Mouse (Mus musculus): ENCODE data around the gene Olfr371. TPM values are rescaled to one million over a fixed set of nuclear protein-coding genes. Genes with fewer than 3 reads are reported as not detected.

The Olfr371 gene
- not detected in 2 replicates for polyA plus RNA-seq (2012; rRNA removed)

DNA sequence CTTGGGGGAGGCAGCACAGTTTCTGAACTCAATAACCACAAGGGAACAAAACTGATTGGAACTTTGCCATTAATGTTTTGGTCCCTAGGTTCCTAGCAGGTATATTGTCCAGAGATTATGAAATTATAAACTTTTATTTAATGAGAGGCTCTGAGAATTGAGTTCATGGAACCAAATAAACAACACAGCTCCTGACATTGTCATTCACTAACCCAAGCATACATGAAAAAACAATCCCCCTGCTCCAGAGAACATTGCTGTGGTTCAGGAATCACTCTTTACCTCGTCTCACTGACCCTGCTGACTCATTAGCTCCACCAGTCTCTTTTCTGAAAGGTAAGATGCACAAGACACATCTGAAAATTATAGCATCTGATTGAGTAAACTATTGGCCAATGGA is at the start of gene Olfr371:
Olfr371 (plus strand) TSS at position 301 of the 400 bp plus-strand sequence.

Other genes starting within 250 kb of the Olfr371 start
- gene Junb, start 247.3 kb upstream of the Olfr371 start, polyA plus RNA-seq (2012; rRNA removed) = 3.7 and 3.8 TPM in 2 replicates
- 12.8 and 15.9 TPM in 2 replicates for gene Hook2, start 235.4 kb upstream of the Olfr371 start, polyA plus RNA-seq (2012; rRNA removed)
- 0.04 TPM in 1 of 2 replicates, not detected in the other for gene Best2, start 211.5 kb upstream of the Olfr371 start, polyA plus RNA-seq (2012; rRNA removed)
- 186 and 196 TPM in 2 replicates for gene Asna1, start 200.7 kb upstream of the Olfr371 start, polyA plus RNA-seq (2012; rRNA removed)
- 185 and 357 TPM in 2 replicates for gene Trir, start 199.2 kb upstream of the Olfr371 start, polyA plus RNA-seq (2012; rRNA removed)
- 72.4 and 83.1 TPM in 2 replicates for gene Tnpo2, start 189.1 kb upstream of the Olfr371 start, polyA plus RNA-seq (2012; rRNA removed)
- gene Fbxw9, start 165.9 kb upstream of the Olfr371 start, polyA plus RNA-seq (2012; rRNA removed) = 40.9 and 42.1 TPM in 2 replicates
- gene Gm5741, start 158.0 kb upstream of the Olfr371 start, polyA plus RNA-seq (2012; rRNA removed) = 0.71 and 0.82 TPM in 2 replicates
- 44.7 and 49.4 TPM in 2 replicates for gene Dhps, start 154.2 kb upstream of the Olfr371 start, polyA plus RNA-seq (2012; rRNA removed)
- 85.3 and 89.8 TPM in 2 replicates for gene Wdr83os, start 145.2 kb upstream of the Olfr371 start, polyA plus RNA-seq (2012; rRNA removed)
- 72.7 and 84.7 TPM in 2 replicates for gene Wdr83, start 144.7 kb upstream of the Olfr371 start, polyA plus RNA-seq (2012; rRNA removed)
- 18.3 and 21.6 TPM in 2 replicates for gene Man2b1, start 142.7 kb upstream of the Olfr371 start, polyA plus RNA-seq (2012; rRNA removed)
- 1.3 and 2.0 TPM in 2 replicates for gene Zfp791, start 102.9 kb upstream of the Olfr371 start, polyA plus RNA-seq (2012; rRNA removed)
- gene Cks1brt, start 74.1 kb upstream of the Olfr371 start, polyA plus RNA-seq (2012; rRNA removed) = not detected in 2 replicates
- 112 and 144 TPM in 2 replicates for gene Orc6, start 73.6 kb downstream of the Olfr371 start, polyA plus RNA-seq (2012; rRNA removed)
- gene Vps35, start 73.8 kb downstream of the Olfr371 start, polyA plus RNA-seq (2012; rRNA removed) = 67.6 and 88.3 TPM in 2 replicates
- gene Mylk3, start 160.4 kb downstream of the Olfr371 start, polyA plus RNA-seq (2012; rRNA removed) = 3.8 and 5.8 TPM in 2 replicates
- 23.3 and 24.1 TPM in 2 replicates for gene 4921524J17Rik, start 206.8 kb downstream of the Olfr371 start, polyA plus RNA-seq (2012; rRNA removed)